Mouse (Mus musculus) ES-Bruce4 (cell line): ENCODE measurements around the gene Ap1s3.

ENCODE experiments used
- CTCF ChIP-seq: IDR thresholded peaks from one replicate; pipeline ENCODE4 v1.8.1; 2011; ENCODE audit warnings: low read depth, low read length
- POLR2A ChIP-seq: IDR thresholded peaks from one replicate; pipeline ENCODE4 v1.8.1; 2011; ENCODE audit warnings: low read length; ENCODE audit not compliant: insufficient read depth

DNA sequence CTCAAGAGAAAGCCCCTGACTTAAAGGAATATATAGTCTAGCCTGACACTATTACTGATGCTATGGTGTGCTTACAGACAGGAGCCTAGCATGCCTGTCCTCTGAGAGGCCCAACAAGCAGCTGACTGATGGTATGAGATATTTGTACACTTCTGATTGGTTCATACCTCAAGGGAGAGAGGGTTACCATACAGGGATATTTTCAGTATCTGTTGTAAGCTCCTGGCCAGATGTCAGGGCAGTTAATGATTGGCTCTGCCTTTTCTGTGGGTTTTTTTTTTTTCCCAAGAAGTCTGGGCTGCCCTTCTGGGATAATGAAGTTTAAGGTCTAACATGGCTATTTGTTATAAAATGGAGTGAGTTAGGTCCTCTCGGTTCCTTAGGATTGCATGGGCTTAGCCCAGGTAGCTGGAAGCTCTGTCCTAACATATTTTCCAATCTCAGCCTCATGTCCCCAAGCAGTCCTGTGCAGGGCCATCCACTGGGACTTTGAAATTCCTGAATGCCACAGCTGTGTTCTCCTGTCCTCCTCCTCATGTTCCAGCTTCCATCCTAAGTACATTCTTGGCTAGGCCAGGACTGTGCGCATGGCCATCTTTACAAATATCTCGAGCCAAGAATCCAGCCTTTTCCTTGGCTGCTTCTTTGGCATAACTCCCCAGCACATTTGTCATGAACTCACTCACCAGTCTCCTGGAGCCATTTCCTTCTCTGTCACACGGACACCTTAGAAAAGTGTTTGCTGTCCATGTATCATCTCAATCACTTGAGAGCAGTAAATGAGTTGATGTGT lies 81.6 kb downstream of the Ap1s3 start:
- TF ChIP-seq POLR2A (no peak), CTCF (no peak)
